ENCODE assay signal across 17 mouse cellular contexts in the genomic region with DNA sequence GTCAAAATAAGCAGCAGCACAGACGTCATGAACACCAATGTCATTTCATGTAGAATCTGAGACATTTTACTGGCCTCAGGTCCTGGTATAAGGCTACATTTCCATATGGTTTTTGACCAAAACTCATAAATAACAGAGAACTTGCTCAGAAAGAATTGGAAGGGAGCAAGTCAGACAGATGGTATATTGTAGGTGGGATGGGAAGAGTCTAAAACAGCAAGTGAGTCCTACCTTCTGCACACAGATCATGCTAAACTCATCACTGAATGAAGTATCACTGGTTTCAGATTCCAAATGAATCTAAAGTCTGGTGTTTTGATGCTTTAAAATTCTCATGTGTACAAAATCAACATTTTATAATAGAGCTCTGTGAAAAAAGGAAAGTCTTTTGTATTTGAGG.
"Had no signal": no experiment of that assay in that cellular context is flagged by ENCODE, and none has a peak within 500 bp of the region (broad histone marks: within the 10 kb centered on the region; RNA-seq: fewer than 3 reads in every experiment).

No protein-coding gene starts in this region.

- H3K9ac ChIP-seq: liver, postnatal 0 days; lung, embryonic 15.5 days; midbrain, embryonic 13.5 days; midbrain, embryonic 15.5 days; neural tube, embryonic 12.5 days; stomach, embryonic 15.5 days had no signal

- DNase-seq: liver, postnatal 0 days; lung, adult 2 months; lung, postnatal 14 days; lung, postnatal 36 days; thymus, adult 18-20 months; thymus, postnatal 14 days; thymus, postnatal 36 days had no signal

- H3K27me3 ChIP-seq: lung, embryonic 15.5 days; megakaryocyte, embryonic 14.5 days; midbrain, embryonic 13.5 days; midbrain, embryonic 15.5 days; neural tube, embryonic 12.5 days; stomach, embryonic 15.5 days had no signal

- H3K4me3 ChIP-seq: lung, embryonic 15.5 days; megakaryocyte, embryonic 14.5 days; midbrain, embryonic 13.5 days; midbrain, embryonic 15.5 days; neural tube, embryonic 12.5 days; stomach, embryonic 15.5 days had no signal

- H3K4me2 ChIP-seq: lung, embryonic 15.5 days; midbrain, embryonic 11.5 days; midbrain, embryonic 13.5 days; midbrain, embryonic 15.5 days; neural tube, embryonic 12.5 days; stomach, embryonic 15.5 days had no signal

- ATAC-seq: liver, postnatal 0 days; lung, postnatal 0 days; midbrain, embryonic 13.5 days; midbrain, embryonic 15.5 days had no signal

- H3K4me1 ChIP-seq: megakaryocyte, embryonic 14.5 days; midbrain, embryonic 13.5 days; midbrain, embryonic 15.5 days; neural tube, embryonic 12.5 days had no signal

- H3K36me3 ChIP-seq: lung, embryonic 15.5 days; midbrain, embryonic 13.5 days; midbrain, embryonic 15.5 days; neural tube, embryonic 12.5 days; stomach, embryonic 15.5 days had no signal

- H3K9me3 ChIP-seq: lung, embryonic 15.5 days; megakaryocyte, embryonic 14.5 days; midbrain, embryonic 13.5 days; midbrain, embryonic 15.5 days; neural tube, embryonic 12.5 days; stomach, embryonic 15.5 days had no signal

- H3K27ac ChIP-seq: lung, embryonic 15.5 days; macrophage; midbrain, embryonic 13.5 days; midbrain, embryonic 15.5 days; neural tube, embryonic 12.5 days; stomach, embryonic 15.5 days; stomach, postnatal 0 days had no signal
